Mouse (Mus musculus) hindbrain, embryonic 16.5 days (tissue): ENCODE measurements around the gene Supt6. TPM values are rescaled to one million over a fixed set of nuclear protein-coding genes. Genes with fewer than 3 reads are reported as not detected.

Experiments
- ATAC-seq: fragments of 200-750 bp; cut with Nextera tagmentation; 2 replicates; pipeline ENCODE4 v1.8.0; 2017; ENCODE audit warnings: moderate TSS enrichment, moderate library complexity
- H3K27ac ChIP-seq: fragments of 300-500 bp; sonication (generic); 2 replicates; pipeline ENCODE4 v1.5.1; 2014; ENCODE audit warnings: low read depth, mild to moderate bottlenecking, control low read depth, low read length, moderate library complexity
- H3K27me3 ChIP-seq: fragments of 300-500 bp; sonication (generic); replicated peaks from 2 replicates; pipeline ENCODE4 v1.6.1; 2014; ENCODE audit warnings: low read length; ENCODE audit not compliant: control insufficient read depth, insufficient read depth
- H3K36me3 ChIP-seq: fragments of 300-500 bp; sonication (generic); 2 replicates; pipeline ENCODE4 v1.6.1; 2014; ENCODE audit warnings: mild to moderate bottlenecking, low read length, moderate library complexity, mixed read lengths; ENCODE audit not compliant: control insufficient read depth, insufficient read depth
- H3K4me1 ChIP-seq: fragments of 300-500 bp; sonication (generic); 2 replicates; pipeline ENCODE4 v1.6.1; 2014; ENCODE audit warnings: low read depth, low read length; ENCODE audit not compliant: control insufficient read depth, insufficient read depth
- H3K4me2 ChIP-seq: fragments of 300-500 bp; sonication (generic); 2 replicates; pipeline ENCODE4 v1.6.1; 2014; ENCODE audit warnings: mild to moderate bottlenecking, low read length, control low read depth, moderate library complexity
- H3K4me3 ChIP-seq: fragments of 300-500 bp; sonication (generic); 2 replicates; pipeline ENCODE4 v1.5.1; 2014; ENCODE audit warnings: mild to moderate bottlenecking, low read length, control low read depth, moderate library complexity
- H3K9ac ChIP-seq: fragments of 300-500 bp; sonication (generic); 2 replicates; pipeline ENCODE4 v1.6.1; 2014; ENCODE audit warnings: low read depth, mild to moderate bottlenecking, control low read depth, low read length, moderate library complexity
- H3K9me3 ChIP-seq: fragments of 300-500 bp; sonication (generic); 2 replicates; pipeline ENCODE4 v1.6.1; 2014; ENCODE audit warnings: mild to moderate bottlenecking, low read length, moderate library complexity; ENCODE audit not compliant: control insufficient read depth
- WGBS: fragments of 180-500 bp; shearing (Covaris S2); extraction: QIAGEN DNeasy Blood & Tissue Kit; methylation state at CpG from one replicate; pipeline ENCODE4 v1.1.7; 2014; 5-methylcytosine and 5-hydroxymethylcytosine counted together
- polyA plus RNA-seq: library from polyadenylated mRNA; unstranded; fragments of >200 nt; fragmentation: Nextera tagmentation; extraction: Ambion mirVana; gene quantifications from 2 replicates; pipeline ENCODE4 v1.2.1, GENCODE M21; 2015

Gene Supt6
- polyA plus RNA-seq, 1 experiment from 2014 or later, result 21.5 TPM

- Histone ChIP-seq H3K27ac (no peak overlapping the region), H3K4me2 (no peak overlapping the region), H3K4me1 (peaks cover 10% of the 10 kb centered on the region), H3K27me3 (no peaks in the 10 kb centered on the region), H3K9ac (no peak overlapping the region), H3K9me3 (no peaks in the 10 kb centered on the region), H3K4me3 (no peak overlapping the region), H3K36me3 (peaks cover 46% of the 10 kb centered on the region)
- no peak for ATAC-seq
- WGBS, result 98% methylated on average over 6 of the region's 6 CpGs
Measured at GRCm38 (mm10) chr11:78265571-78265970, 19.8 kb upstream of the Supt6 start.

GRCm38 (mm10) chr11:78262550-78262949 lies 16.8 kb upstream of the Supt6 start:
- Histone ChIP-seq H3K27ac (no peak overlapping the region), H3K27me3 (no peaks in the 10 kb centered on the region), H3K4me3 (peak overlapping the region; percentile 89), H3K4me1 (peaks cover 10% of the 10 kb centered on the region), H3K4me2 (peak overlapping the region; percentile 77), H3K36me3 (peaks cover 25% of the 10 kb centered on the region), H3K9ac (peak overlapping the region; percentile 43), H3K9me3 (no peaks in the 10 kb centered on the region)
- WGBS, result 4% methylated on average over 8 of the region's 8 CpGs
- ATAC-seq, result no peak

- under 1% methylated on average over 86 of the region's 115 CpGs for WGBS
Measured at GRCm38 (mm10) chr11:78261380-78262352, 15.9 kb upstream of the Supt6 start, which contains the start of gene 2610507B11Rik. TSS of gene 2610507B11Rik (plus strand) at chr11:78261752.

GRCm38 (mm10) chr11:78260489-78261258 lies 14.9 kb upstream of the Supt6 start:
- peak overlapping the region; percentile 77 for H3K4me2 ChIP-seq
- peaks cover 12% of the 10 kb centered on the region for H3K36me3 ChIP-seq
- H3K4me1 ChIP-seq, result peaks cover 10% of the 10 kb centered on the region
- no peaks in the 10 kb centered on the region for H3K9me3 ChIP-seq
- no peak overlapping the region for H3K9ac ChIP-seq
- no peak for ATAC-seq
- peak overlapping the region; percentile 89 for H3K4me3 ChIP-seq
- 95% methylated on average over 2 of the region's 2 CpGs for WGBS
- H3K27me3 ChIP-seq, result no peaks in the 10 kb centered on the region
- no peak overlapping the region for H3K27ac ChIP-seq

More at GRCm38 (mm10) chr11:78261380-78262352, 15.9 kb upstream of the Supt6 start, which contains the start of gene 2610507B11Rik:
- Histone ChIP-seq H3K4me3 (peak within 1 kb of the TSS; percentile 89), H3K27ac (peak within 1 kb of the TSS; percentile 86), H3K27me3 (no peaks in the 10 kb centered on the region), H3K9ac (peak within 1 kb of the TSS; percentile 89), H3K4me1 (peaks cover 10% of the 10 kb centered on the region), H3K9me3 (no peaks in the 10 kb centered on the region), H3K36me3 (peaks cover 18% of the 10 kb centered on the region), H3K4me2 (peak within 1 kb of the TSS; percentile 77)
- peak; percentile 97 for ATAC-seq

- Histone ChIP-seq H3K9ac (no peak overlapping the region), H3K4me3 (no peak overlapping the region), H3K27me3 (no peaks in the 10 kb centered on the region), H3K27ac (no peak overlapping the region), H3K9me3 (no peaks in the 10 kb centered on the region), H3K4me2 (no peak overlapping the region), H3K36me3 (peaks cover 13% of the 10 kb centered on the region), H3K4me1 (no peaks in the 10 kb centered on the region)
- ATAC-seq, result no peak
- WGBS, result 94% methylated on average over 1 of the region's 1 CpGs
Measured at GRCm38 (mm10) chr11:78256618-78257017, 10.8 kb upstream of the Supt6 start.

- Histone ChIP-seq H3K27ac (no peak overlapping the region), H3K36me3 (peaks cover 5% of the 10 kb centered on the region), H3K4me2 (no peak overlapping the region), H3K27me3 (no peaks in the 10 kb centered on the region), H3K9ac (no peak overlapping the region), H3K4me1 (peaks cover 35% of the 10 kb centered on the region), H3K9me3 (no peaks in the 10 kb centered on the region), H3K4me3 (no peak overlapping the region)
- ATAC-seq, result no peak
- WGBS, result 52% methylated on average over 4 of the region's 4 CpGs
Measured at GRCm38 (mm10) chr11:78247727-78248140, 1.9 kb upstream of the Supt6 start.

GRCm38 (mm10) chr11:78247012-78247348 lies 1.2 kb upstream of the Supt6 start:
- Histone ChIP-seq H3K4me2 (peak overlapping the region; percentile 85), H3K9ac (no peak overlapping the region; the same call in 1 of the 2 replicates), H3K4me1 (peaks cover 38% of the 10 kb centered on the region), H3K27me3 (no peaks in the 10 kb centered on the region), H3K9me3 (no peaks in the 10 kb centered on the region), H3K27ac (no peak overlapping the region), H3K36me3 (no peaks in the 10 kb centered on the region; the same call in 1 of the 2 replicates), H3K4me3 (no peak overlapping the region)
- no peak for ATAC-seq
- WGBS, result 81% methylated on average over 3 of the region's 3 CpGs

- H3K4me3 ChIP-seq, result peak overlapping the region; percentile 99
- peak overlapping the region; percentile 99 for H3K27ac ChIP-seq
- WGBS, result 53% methylated on average over 7 of the region's 7 CpGs
- no peak for ATAC-seq
- no peaks in the 10 kb centered on the region for H3K27me3 ChIP-seq
- peak overlapping the region; percentile 85 for H3K4me2 ChIP-seq
- no peaks in the 10 kb centered on the region; the same call in 1 of the 2 replicates for H3K36me3 ChIP-seq
- H3K4me1 ChIP-seq, result peaks cover 38% of the 10 kb centered on the region
- H3K9me3 ChIP-seq, result no peaks in the 10 kb centered on the region
- H3K9ac ChIP-seq, result peak overlapping the region; percentile 93
Measured at GRCm38 (mm10) chr11:78246318-78247011, 678 bp upstream of the Supt6 start.
